Comparison of ENCODE assay signal across 9 mouse cellular contexts in the genomic region with DNA sequence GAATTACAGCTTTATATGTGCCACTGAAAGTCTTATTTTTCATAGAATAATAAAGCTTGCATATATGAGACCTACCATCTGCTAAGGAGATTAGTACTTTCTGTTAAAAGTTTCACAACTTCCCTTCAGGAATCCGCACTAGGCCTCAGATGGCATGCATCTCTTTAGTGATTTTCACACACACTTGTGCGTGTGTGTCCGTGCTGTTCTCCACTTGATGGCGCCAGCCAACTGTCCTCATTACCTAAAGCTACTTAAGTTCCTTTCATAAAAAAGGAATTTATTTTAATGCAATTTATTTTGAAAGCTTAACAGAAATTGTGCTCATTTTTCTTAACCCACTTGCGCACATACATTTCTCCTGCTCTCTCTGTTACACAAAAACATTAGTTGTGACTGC. TPM values are rescaled to one million over a fixed set of nuclear protein-coding genes. Genes with fewer than 3 reads are reported as not detected.
DNase-seq lines count a peak whose midpoint lies in the region; ATAC-seq and TF ChIP-seq lines count a peak whose summit lies in the region.
"Had no signal": no experiment of that assay in that cellular context is flagged by ENCODE, and none has a peak within 500 bp of the region (broad histone marks: within the 10 kb centered on the region; RNA-seq: fewer than 3 reads in every experiment).

No protein-coding gene starts in this region.

- no peaks in the 10 kb centered on the region for H3K4me1 ChIP-seq in midbrain, embryonic 14.5 days (ENCODE audit: control insufficient read depth, insufficient read depth, low read length)
- no peaks in the 10 kb centered on the region for H3K4me1 ChIP-seq in midbrain, embryonic 13.5 days (replicated peaks)
- no peaks in the 10 kb centered on the region for H3K4me1 ChIP-seq in forebrain, embryonic 13.5 days

- H3K4me2 ChIP-seq in midbrain, embryonic 14.5 days (ENCODE audit: low read length), result no peak overlapping the region
- H3K4me2 ChIP-seq in midbrain, embryonic 13.5 days (replicated peaks), result no peak overlapping the region
- H3K4me2 ChIP-seq in forebrain, embryonic 13.5 days, result no peak overlapping the region

- peak; percentile 53 for TF ChIP-seq CTCF in gastrocnemius, adult 2 months (IDR thresholded peaks at IDR 0.05)

- 79% methylated on average over 5 of the region's 5 CpGs for WGBS in midbrain, embryonic 14.5 days
- WGBS in midbrain, embryonic 13.5 days, result 80% methylated on average over 5 of the region's 5 CpGs
- 74% methylated on average over 5 of the region's 5 CpGs for WGBS in forebrain, embryonic 13.5 days

- intact Hi-C loops in gastrocnemius, adult 2 months (cut with DNase I), result no loop called here

- no peak overlapping the region for H3K4me3 ChIP-seq in gastrocnemius, adult 2 months
- no peak overlapping the region for H3K4me3 ChIP-seq in midbrain, embryonic 14.5 days (replicated peaks; ENCODE audit: low read depth, low read length)
- H3K4me3 ChIP-seq in midbrain, embryonic 13.5 days (replicated peaks), result no peak overlapping the region
- no peak overlapping the region for H3K4me3 ChIP-seq in forebrain, embryonic 13.5 days

- H3K9ac ChIP-seq in midbrain, embryonic 14.5 days (replicated peaks; ENCODE audit: low read length), result no peak overlapping the region
- no peak overlapping the region for H3K9ac ChIP-seq in midbrain, embryonic 13.5 days (replicated peaks)
- H3K9ac ChIP-seq in forebrain, embryonic 13.5 days, result no peak overlapping the region

- no peak for ATAC-seq in midbrain, embryonic 14.5 days (ENCODE audit: low FRiP score, low TSS enrichment)
- no peak for ATAC-seq in midbrain, embryonic 13.5 days
- peak; percentile 79 for ATAC-seq in megakaryocyte progenitor cell, adult 5-6 weeks (replicated peaks; ENCODE audit: poor library complexity)
- ATAC-seq in forebrain, embryonic 13.5 days, result no peak

- no peak for DNase-seq in gastrocnemius, adult 2 months
- DNase-seq in gastrocnemius, adult 8-10 months (ENCODE audit: low spot score in 2 of 2), result no peak
- DNase-seq in midbrain, embryonic 14.5 days, result peak; percentile 37
- DNase-seq in adipocyte (ENCODE audit: low spot score), result peak; percentile 31
- no peak for DNase-seq in Muller cell, postnatal 12 days (ENCODE audit: inconsistent ontology term)

- H3K27me3 ChIP-seq in midbrain, embryonic 14.5 days (ENCODE audit: control insufficient read depth, insufficient read depth, low read length), result no peaks in the 10 kb centered on the region
- H3K27me3 ChIP-seq in midbrain, embryonic 13.5 days, result no peaks in the 10 kb centered on the region
- H3K27me3 ChIP-seq in forebrain, embryonic 13.5 days, result no peaks in the 10 kb centered on the region

- no peak overlapping the region for H3K27ac ChIP-seq in gastrocnemius, adult 2 months
- no peak overlapping the region for H3K27ac ChIP-seq in midbrain, embryonic 14.5 days (replicated peaks; ENCODE audit: low read depth, low read length)
- H3K27ac ChIP-seq in midbrain, embryonic 13.5 days, result no peak overlapping the region
- H3K27ac ChIP-seq in forebrain, embryonic 13.5 days, result no peak overlapping the region

- H3K36me3 ChIP-seq in midbrain, embryonic 14.5 days (ENCODE audit: control insufficient read depth, insufficient read depth, low read length), result peaks cover 8% of the 10 kb centered on the region; the same call in 1 of the 2 replicates
- peaks cover 6% of the 10 kb centered on the region; the same call in 1 of the 2 replicates for H3K36me3 ChIP-seq in midbrain, embryonic 13.5 days
- peaks cover 11% of the 10 kb centered on the region for H3K36me3 ChIP-seq in forebrain, embryonic 13.5 days (ENCODE audit: poor library complexity, severe bottlenecking)

- H3K9me3 ChIP-seq in midbrain, embryonic 14.5 days (ENCODE audit: control insufficient read depth, low read length), result no peaks in the 10 kb centered on the region
- no peaks in the 10 kb centered on the region for H3K9me3 ChIP-seq in midbrain, embryonic 13.5 days
- H3K9me3 ChIP-seq in forebrain, embryonic 13.5 days (replicated peaks), result no peaks in the 10 kb centered on the region

RNA-seq across cellular contexts. Expression of a gene that starts 40.4 kb away (rescaled TPM):
- not detected for total RNA-seq in gastrocnemius, adult 2 months (2021)
- not detected for total RNA-seq in gastrocnemius, adult 8-10 months (2022)
- polyA plus RNA-seq in midbrain, embryonic 14.5 days (2014; fragmentation: Nextera tagmentation; extraction: Ambion mirVana), result 0.18 and 0.33 TPM in 2 replicates
- 0.12 TPM in 1 of 2 replicates, not detected in the other for polyA plus RNA-seq in midbrain, embryonic 13.5 days (2015; fragmentation: Nextera tagmentation; extraction: Ambion mirVana)
- total RNA-seq in megakaryocyte progenitor cell, adult 5-6 weeks (2015), result not detected in 2 replicates
- total RNA-seq in megakaryocyte progenitor cell, adult 5-6 weeks (2017), result not detected in 2 replicates
- 0.15 and 0.24 TPM in 2 replicates for polyA plus RNA-seq in forebrain, embryonic 13.5 days (2015; fragmentation: Nextera tagmentation; extraction: Ambion mirVana)
- polyA plus RNA-seq: limb, embryonic 14.5 days had no signal

Comparison
In these comparisons a context has a peak if more than half of its experiments do, and no peak if none do; other contexts are left out.
1. DNase-seq: peak in midbrain, embryonic 14.5 days (single experiment) and adipocyte (single experiment); none in gastrocnemius, adult 2 months (single experiment), gastrocnemius, adult 8-10 months (0 of 2) and Muller cell, postnatal 12 days (single experiment).